Mouse (Mus musculus): ENCODE measurements at regions not wholly inside any gene's neighbourhood (a gene's known extent, or its start where the extent isn't known, plus 50 kb on each side); places are given as distances from the start of the nearest gene placed in this dataset.
A peak's percentile ranks its signal among the peaks of the same experiment; 100 is the strongest.

DNA sequence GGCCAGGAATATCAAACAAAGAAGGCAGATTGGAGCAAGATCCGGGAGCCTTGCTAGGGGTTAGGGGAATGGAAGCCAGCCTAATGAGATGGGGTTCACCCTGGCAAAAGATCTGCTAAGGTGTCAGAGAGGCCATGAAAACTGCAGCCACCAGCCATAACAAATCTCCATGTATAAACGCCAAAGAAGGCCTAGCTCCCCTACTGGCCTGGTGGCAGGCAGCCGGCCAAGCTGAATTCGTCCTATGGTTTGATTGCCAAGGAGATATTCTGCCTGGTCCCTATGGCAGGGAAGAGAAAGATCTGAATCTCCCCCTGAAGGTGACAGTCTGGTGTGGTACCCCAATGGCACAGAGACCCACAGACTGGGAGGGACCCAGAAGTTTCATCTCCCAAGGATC, 104.8 kb upstream of the E030018B13Rik start:
- no peak for DNase-seq

- no peak for DNase-seq
Observed at GRCm38 (mm10) chr7:63815531-63815930, 101.1 kb upstream of the E030018B13Rik start.

DNA sequence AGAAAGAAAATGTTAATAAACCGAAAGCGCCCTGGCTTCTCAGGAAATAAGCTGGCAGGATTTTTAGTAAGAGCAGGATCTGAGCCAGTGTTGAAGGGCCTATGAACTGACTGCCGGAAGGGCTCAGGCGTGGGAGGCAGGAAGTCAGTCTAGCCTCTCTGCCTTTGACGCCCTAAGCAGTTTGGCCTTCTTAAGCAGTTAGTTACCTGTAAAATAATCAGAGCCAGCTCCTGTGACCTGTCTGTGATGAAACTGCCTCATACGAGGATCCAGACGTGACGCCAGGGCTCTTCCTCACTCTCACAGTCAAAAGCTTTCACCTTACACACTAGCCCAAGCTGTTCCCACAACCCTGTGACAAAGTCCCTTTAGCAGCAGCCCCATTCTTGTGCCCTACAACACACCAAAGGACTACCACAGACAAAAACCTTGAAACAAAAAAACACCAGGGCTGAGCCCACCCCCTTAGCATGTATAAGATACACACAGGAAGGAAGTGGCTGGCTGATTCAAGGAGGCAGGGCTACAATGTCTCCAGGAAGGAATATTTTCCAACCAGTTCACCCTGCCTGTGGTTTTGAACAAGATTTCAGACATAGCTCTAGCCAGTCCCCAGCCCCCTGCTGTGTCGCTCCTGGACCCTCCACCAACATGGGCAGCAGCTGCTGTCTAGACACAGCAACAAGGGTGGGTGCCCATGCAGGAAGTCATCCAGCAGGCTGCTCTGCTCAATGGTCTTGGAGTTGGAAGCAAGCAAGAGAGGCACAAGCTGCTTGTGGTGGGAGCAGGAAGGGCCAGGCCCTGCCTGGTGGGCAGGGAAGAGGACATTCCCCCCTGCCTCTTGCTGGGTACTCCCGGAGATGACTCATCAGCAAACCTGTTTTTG, 100.4 kb upstream of the E030018B13Rik start:
- DNase-seq: peak; percentile 17 to 38

DNA sequence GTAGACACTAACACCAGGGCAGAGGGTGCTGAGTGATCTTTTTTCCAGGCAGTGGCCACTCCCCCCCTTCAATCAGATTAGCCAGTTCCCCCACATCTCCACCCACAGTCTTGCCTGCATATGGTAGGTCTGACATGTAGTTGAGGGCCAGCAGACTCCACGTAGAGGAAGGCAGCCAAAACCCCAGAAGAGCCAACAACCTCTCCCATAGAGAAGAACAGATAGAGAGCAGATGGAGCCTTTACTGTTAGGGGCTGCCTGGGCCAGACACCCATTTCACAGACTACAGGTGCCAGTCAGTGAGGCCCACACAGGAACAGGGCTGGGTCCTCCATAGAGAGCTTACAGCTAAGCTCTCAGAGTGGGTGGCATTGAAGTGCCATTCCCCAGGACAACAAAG, 99.2 kb upstream of the E030018B13Rik start:
- DNase-seq: no peak

DNA sequence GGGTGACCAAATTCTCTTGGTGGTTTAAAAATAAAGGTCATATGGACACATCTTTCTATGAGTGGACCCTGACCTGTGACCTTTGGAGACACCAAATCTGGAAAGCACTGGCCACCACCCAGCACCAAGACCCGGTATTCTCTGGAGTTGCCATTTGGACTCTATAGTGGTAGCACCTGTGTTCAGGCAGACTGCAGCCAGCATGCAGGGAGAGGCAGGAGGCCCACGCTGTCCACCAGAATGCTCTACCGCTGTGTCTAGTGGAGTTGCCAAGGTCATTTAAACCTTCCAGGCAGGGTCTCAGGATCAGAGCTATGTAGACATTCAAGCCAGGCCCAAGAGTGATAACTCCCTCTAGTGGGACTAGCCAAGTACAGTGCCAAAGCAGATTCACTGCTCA, 98.6 kb upstream of the E030018B13Rik start:
- no peak for DNase-seq

- DNase-seq: no peak
Observed at GRCm38 (mm10) chr7:63820286-63820685, 96.4 kb upstream of the E030018B13Rik start.

DNA sequence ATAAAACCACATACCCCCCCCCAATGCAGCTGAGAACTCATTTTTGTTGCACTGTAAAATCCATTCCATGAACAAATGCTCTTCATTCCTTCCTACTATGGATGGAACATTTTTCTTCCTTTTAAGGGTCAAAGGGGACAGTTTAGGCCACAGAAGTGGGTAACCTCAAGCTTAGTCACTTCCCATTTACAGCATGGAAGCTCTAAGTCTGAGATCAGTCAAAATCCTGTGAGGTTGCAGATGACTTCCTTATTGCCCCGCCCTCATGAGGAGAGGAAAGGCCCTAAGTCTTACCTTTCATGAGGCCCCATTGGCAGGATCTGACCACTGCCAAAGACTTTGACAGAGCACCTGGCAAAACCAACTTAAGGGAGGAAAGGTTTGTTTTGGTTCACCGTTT, 94.7 kb upstream of the E030018B13Rik start:
- no peak for DNase-seq

- DNase-seq: peak; percentile 59 to 72
Observed at GRCm38 (mm10) chr7:63824009-63824408, 92.6 kb upstream of the E030018B13Rik start.

DNA sequence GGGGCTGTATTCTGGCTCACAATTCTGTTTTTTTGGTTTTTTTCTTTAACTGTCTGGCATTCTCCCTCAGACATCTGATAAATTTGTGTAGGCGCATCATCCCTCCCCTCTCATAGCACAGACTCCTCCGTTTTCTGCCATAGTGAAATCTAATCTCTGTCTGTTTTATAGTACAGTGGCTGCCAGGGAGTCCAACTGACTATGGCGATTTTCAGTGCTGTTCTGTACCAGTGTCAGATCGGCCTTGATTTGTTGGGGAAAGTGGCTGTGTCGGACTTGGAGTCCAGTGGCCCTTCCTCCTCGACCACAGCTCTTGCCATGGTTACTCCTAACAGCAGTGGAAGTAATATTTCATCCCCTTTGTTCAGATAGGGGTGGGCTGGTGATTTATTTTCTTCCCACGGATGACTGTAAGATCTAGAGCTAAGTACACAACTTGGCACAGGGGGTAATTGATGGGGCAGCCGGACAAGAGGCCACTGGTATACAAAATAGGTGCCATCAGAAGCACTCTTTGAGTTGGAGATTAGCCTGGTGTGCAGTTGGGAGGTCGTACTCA, 87.2 kb upstream of the E030018B13Rik start:
- DNase-seq: no peak

DNA sequence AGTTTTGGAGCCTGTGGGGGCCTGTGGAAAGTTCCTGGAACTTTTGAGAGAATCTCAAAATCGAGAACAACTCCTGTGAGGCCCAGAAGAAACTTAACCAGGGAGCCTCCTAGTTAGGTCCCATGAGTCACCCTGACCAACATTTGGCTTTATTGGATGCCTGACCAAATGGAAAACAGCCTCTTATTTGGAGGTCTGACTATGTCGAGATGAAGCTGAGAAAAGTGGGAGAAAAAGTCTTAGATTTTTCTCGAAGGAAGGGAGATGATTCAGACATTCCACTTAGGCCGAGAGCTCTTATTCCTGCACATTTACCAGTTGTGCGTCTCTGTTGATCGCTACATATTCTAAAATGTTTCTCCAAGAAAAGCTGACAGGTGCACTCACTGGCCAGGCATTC, 83.0 kb upstream of the E030018B13Rik start:
- no peak for DNase-seq

GRCm38 (mm10) chr7:63835958-63836357, 80.7 kb upstream of the E030018B13Rik start:
- DNase-seq: no peak
